ENCODE assay signal across 25 mouse cellular contexts in the genomic region with DNA sequence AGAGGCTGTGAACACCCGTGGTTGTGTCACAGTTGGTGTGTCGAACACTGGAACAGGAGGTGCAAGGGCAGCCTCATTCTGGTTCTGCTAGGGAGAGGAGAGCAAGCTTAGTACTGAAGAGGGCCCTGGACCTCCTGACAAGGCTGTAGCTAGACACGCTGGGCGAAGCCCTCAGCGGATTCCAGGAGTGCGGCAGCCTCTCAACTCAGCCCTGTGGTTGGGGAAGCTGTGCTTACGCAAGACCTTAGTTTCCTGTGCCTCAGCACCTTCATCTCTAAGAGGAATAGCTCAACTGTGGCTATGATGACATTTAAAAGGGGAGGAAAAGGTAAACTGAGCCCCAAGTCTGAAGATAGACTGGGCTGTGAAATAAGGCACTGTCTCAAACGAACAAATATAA. TPM values are rescaled to one million over a fixed set of nuclear protein-coding genes. Genes with fewer than 3 reads are reported as not detected.
A peak's percentile ranks its signal among the peaks of the same experiment; 100 is the strongest.
DNase-seq lines count a peak whose midpoint lies in the region; ATAC-seq and TF ChIP-seq lines count a peak whose summit lies in the region.
"Had no signal": no experiment of that assay in that cellular context is flagged by ENCODE, and none has a peak within 500 bp of the region (broad histone marks: within the 10 kb centered on the region; RNA-seq: fewer than 3 reads in every experiment).

No protein-coding gene starts in this region.

- peaks cover 12% of the 10 kb centered on the region for H3K36me3 ChIP-seq in liver, embryonic 14.5 days (replicated peaks; ENCODE audit: control insufficient read depth, insufficient read depth, low read depth)

- no peak for TF ChIP-seq CTCF in liver, embryonic 14.5 days (IDR thresholded peaks at IDR 0.05; ENCODE audit: low read depth)

- no peak overlapping the region for H3K4me2 ChIP-seq in liver, embryonic 14.5 days (ENCODE audit: low read depth)
- H3K4me2 ChIP-seq: embryonic facial prominence, embryonic 15.5 days; heart, embryonic 13.5 days; limb, embryonic 12.5 days; midbrain, embryonic 13.5 days; neural tube, embryonic 12.5 days had no signal

- no peak for DNase-seq in liver, embryonic 14.5 days (ENCODE audit: low read depth in 3 of 3, low spot score in 3 of 3)
- peak; percentile 27 for DNase-seq in lung, postnatal 10 days
- no peak for DNase-seq in urinary bladder, adult 2 months (ENCODE audit: low spot score)
- DNase-seq in left cerebral cortex, adult 8-10 months (ENCODE audit: low spot score in 2 of 2), result no peak
- no peak for DNase-seq in heart, adult 18-20 months
- DNase-seq: adrenal gland, adult 2 months; cerebellum, adult 11 months; cerebellum, postnatal 25 days; forebrain, postnatal 0 days; heart, postnatal 36 days; kidney, adult 11 months; kidney, postnatal 10 days; right cerebral cortex, adult 18-20 months had no signal

- no peaks in the 10 kb centered on the region for H3K9me3 ChIP-seq in liver, embryonic 14.5 days (ENCODE audit: control insufficient read depth, low read length)
- H3K9me3 ChIP-seq: embryonic facial prominence, embryonic 15.5 days; forebrain, embryonic 10.5 days; heart, embryonic 13.5 days; limb, embryonic 12.5 days; midbrain, embryonic 13.5 days; neural tube, embryonic 12.5 days had no signal

- H3K27ac ChIP-seq in liver, embryonic 14.5 days, result no peak overlapping the region
- H3K27ac ChIP-seq: embryonic facial prominence, embryonic 15.5 days; forebrain, embryonic 10.5 days; heart, embryonic 13.5 days; layer of hippocampus, adult 2 months; limb, embryonic 12.5 days; macrophage; midbrain, embryonic 13.5 days; neural tube, embryonic 12.5 days; stomach, postnatal 0 days had no signal

- peak; percentile 74 for ATAC-seq in common myeloid progenitor, adult 5-6 weeks (replicated peaks; ENCODE audit: low read depth, poor library complexity, severe bottlenecking)
- peak; percentile 33; the same call in 1 of the 2 replicates for ATAC-seq in liver, embryonic 14.5 days (ENCODE audit: insufficient read depth)
- peak; percentile 89 for ATAC-seq in megakaryocyte progenitor cell, adult 5-6 weeks (replicated peaks; ENCODE audit: poor library complexity)
- ATAC-seq: forebrain, postnatal 0 days; midbrain, embryonic 13.5 days had no signal

- no peak overlapping the region for H3K4me3 ChIP-seq in liver, embryonic 14.5 days (ENCODE audit: insufficient read depth in 1 of 2, low read depth in 2 of 2, low read length in 2 of 2)
- H3K4me3 ChIP-seq: embryonic facial prominence, embryonic 15.5 days; forebrain, embryonic 10.5 days; heart, embryonic 13.5 days; layer of hippocampus, adult 2 months; limb, embryonic 12.5 days; midbrain, embryonic 13.5 days; neural tube, embryonic 12.5 days had no signal

- H3K27me3 ChIP-seq in liver, embryonic 14.5 days (ENCODE audit: control insufficient read depth, insufficient read depth, low read length), result no peaks in the 10 kb centered on the region
- H3K27me3 ChIP-seq: embryonic facial prominence, embryonic 15.5 days; heart, embryonic 13.5 days; limb, embryonic 12.5 days; midbrain, embryonic 13.5 days; neural tube, embryonic 12.5 days had no signal

- WGBS in liver, embryonic 14.5 days (ENCODE audit: insufficient replicate concordance), result 67% methylated on average over 8 of the region's 8 CpGs

- H3K9ac ChIP-seq in liver, embryonic 14.5 days (replicated peaks), result no peak overlapping the region
- H3K9ac ChIP-seq: embryonic facial prominence, embryonic 15.5 days; forebrain, postnatal 0 days; heart, embryonic 13.5 days; limb, embryonic 12.5 days; midbrain, embryonic 13.5 days; neural tube, embryonic 12.5 days had no signal

- no peak for TF ChIP-seq EP300 in liver, embryonic 14.5 days (IDR thresholded peaks at IDR 0.05; ENCODE audit: low read depth)

- H3K4me1 ChIP-seq in liver, embryonic 14.5 days (replicated peaks; ENCODE audit: control insufficient read depth in 2 of 2, insufficient read depth in 2 of 2, low read length in 1 of 2), result peaks cover 0 to 4% of the 10 kb centered on the region in 2 experiments; a peak in 2 of 4 replicates
- H3K4me1 ChIP-seq: embryonic facial prominence, embryonic 15.5 days; forebrain, embryonic 10.5 days; heart, embryonic 13.5 days; limb, embryonic 12.5 days; midbrain, embryonic 13.5 days; neural tube, embryonic 12.5 days had no signal

RNA-seq across cellular contexts. Expression of a gene that starts 14.3 kb away (rescaled TPM):
- 0.23 TPM in 1 of 2 replicates, not detected in the other for total RNA-seq in common myeloid progenitor, adult 5-6 weeks (2017)
- polyA plus RNA-seq in liver, embryonic 14.5 days (2012; rRNA removed), result 22.6 and 24.6 TPM in 2 replicates
- 30.2 and 31.1 TPM in 2 replicates for polyA plus RNA-seq in liver, embryonic 14.5 days (2014; fragmentation: Nextera tagmentation; extraction: Ambion mirVana)
- total RNA-seq in megakaryocyte progenitor cell, adult 5-6 weeks (2015), result not detected in 2 replicates
- 0.04 TPM in 1 of 2 replicates, not detected in the other for total RNA-seq in megakaryocyte progenitor cell, adult 5-6 weeks (2017)
- 0.01 and 0.03 TPM in 2 replicates for polyA plus RNA-seq in urinary bladder, adult 2 months (2012; rRNA removed)
- total RNA-seq in left cerebral cortex, adult 8-10 months (2022), result not detected
- total RNA-seq in heart, adult 18-20 months (2021), result not detected
- total RNA-seq: heart, postnatal 36 days; layer of hippocampus, adult 2 months; left cerebral cortex, adult 18-20 months had no signal
- polyA plus RNA-seq: macrophage had no signal

RNA-seq across cellular contexts. Expression of a gene that starts 30.2 kb away (rescaled TPM):
- total RNA-seq in common myeloid progenitor, adult 5-6 weeks (2017), result 22.3 and 27.2 TPM in 2 replicates
- 9.9 and 10.9 TPM in 2 replicates for polyA plus RNA-seq in liver, embryonic 14.5 days (2012; rRNA removed)
- polyA plus RNA-seq in liver, embryonic 14.5 days (2014; fragmentation: Nextera tagmentation; extraction: Ambion mirVana), result 12.3 and 13.2 TPM in 2 replicates
- 18.5 and 20.6 TPM in 2 replicates for total RNA-seq in megakaryocyte progenitor cell, adult 5-6 weeks (2015)
- total RNA-seq in megakaryocyte progenitor cell, adult 5-6 weeks (2017), result 16.5 and 17.1 TPM in 2 replicates
- 23.8 and 24.5 TPM in 2 replicates for polyA plus RNA-seq in urinary bladder, adult 2 months (2012; rRNA removed)
- 10 to 100 TPM; 24.6 to 33.1 (median 28.5) TPM for total RNA-seq in left cerebral cortex, adult 8-10 months (2022)
- 10 to 100 TPM; 10.4 to 10.6 TPM for total RNA-seq in heart, adult 18-20 months (2021)

RNA-seq across cellular contexts. Expression of a gene that starts 30.4 kb away (rescaled TPM):
- 118 TPM in 2 replicates for total RNA-seq in common myeloid progenitor, adult 5-6 weeks (2017)
- polyA plus RNA-seq in liver, embryonic 14.5 days (2012; rRNA removed), result 38.9 and 48.5 TPM in 2 replicates
- polyA plus RNA-seq in liver, embryonic 14.5 days (2014; fragmentation: Nextera tagmentation; extraction: Ambion mirVana), result 68.8 and 83.0 TPM in 2 replicates
- total RNA-seq in megakaryocyte progenitor cell, adult 5-6 weeks (2015), result 84.2 and 89.0 TPM in 2 replicates
- 78.0 and 102 TPM in 2 replicates for total RNA-seq in megakaryocyte progenitor cell, adult 5-6 weeks (2017)
- polyA plus RNA-seq in urinary bladder, adult 2 months (2012; rRNA removed), result 55.7 and 58.2 TPM in 2 replicates
- total RNA-seq in left cerebral cortex, adult 8-10 months (2022), result 10 to 100 TPM; 52.9 to 58.8 (median 53.7) TPM
- total RNA-seq in heart, adult 18-20 months (2021), result 10 to 100 TPM; 80.1 to 85.0 TPM

RNA-seq across cellular contexts. Expression of a gene that starts 37.9 kb away (rescaled TPM):
- total RNA-seq in common myeloid progenitor, adult 5-6 weeks (2017), result 3.1 and 5.8 TPM in 2 replicates
- polyA plus RNA-seq in liver, embryonic 14.5 days (2012; rRNA removed), result 29.9 and 43.2 TPM in 2 replicates
- 70.8 and 81.6 TPM in 2 replicates for polyA plus RNA-seq in liver, embryonic 14.5 days (2014; fragmentation: Nextera tagmentation; extraction: Ambion mirVana)
- total RNA-seq in megakaryocyte progenitor cell, adult 5-6 weeks (2015), result 8.3 and 17.8 TPM in 2 replicates
- 21.9 and 28.2 TPM in 2 replicates for total RNA-seq in megakaryocyte progenitor cell, adult 5-6 weeks (2017)
- polyA plus RNA-seq in urinary bladder, adult 2 months (2012; rRNA removed), result 0.22 and 0.35 TPM in 2 replicates
- not detected for total RNA-seq in left cerebral cortex, adult 8-10 months (2022)
- total RNA-seq in heart, adult 18-20 months (2021), result under 1 TPM; 0.27 to 0.44 TPM
- total RNA-seq: layer of hippocampus, adult 2 months; left cerebral cortex, adult 18-20 months had no signal

RNA-seq across cellular contexts. Expression of a gene that starts 49.2 kb away (rescaled TPM):
- total RNA-seq in common myeloid progenitor, adult 5-6 weeks (2017), result not detected in 2 replicates
- polyA plus RNA-seq in liver, embryonic 14.5 days (2012; rRNA removed), result 4.4 and 5.8 TPM in 2 replicates
- 3.9 and 4.1 TPM in 2 replicates for polyA plus RNA-seq in liver, embryonic 14.5 days (2014; fragmentation: Nextera tagmentation; extraction: Ambion mirVana)
- 0.15 and 0.72 TPM in 2 replicates for total RNA-seq in megakaryocyte progenitor cell, adult 5-6 weeks (2015)
- total RNA-seq in megakaryocyte progenitor cell, adult 5-6 weeks (2017), result 0.44 and 0.79 TPM in 2 replicates
- 0.08 and 0.16 TPM in 2 replicates for polyA plus RNA-seq in urinary bladder, adult 2 months (2012; rRNA removed)
- under 1 TPM in 2 of 4 experiments, not detected in 2; 0.19 to 0.20 TPM for total RNA-seq in left cerebral cortex, adult 8-10 months (2022)
- total RNA-seq in heart, adult 18-20 months (2021), result under 1 TPM; 0.15 to 0.26 TPM
- polyA plus RNA-seq: heart, embryonic 13.5 days; limb, embryonic 12.5 days; midbrain, embryonic 13.5 days; stomach, postnatal 0 days had no signal

Comparison
In these comparisons a context has a peak if more than half of its experiments do, and no peak if none do; other contexts are left out.
1. ATAC-seq: peak in every context shown above with its lines; median percentile 89 in megakaryocyte progenitor cell, adult 5-6 weeks; 74 in common myeloid progenitor, adult 5-6 weeks; 33 in liver, embryonic 14.5 days.